In genomic region chr2:61734175-61734574, GRCm38 (mm10) we compare ENCODE assay signal across 20 mouse cellular contexts. TPM values are rescaled to one million over a fixed set of nuclear protein-coding genes. Genes with fewer than 3 reads are reported as not detected.
DNase-seq lines count a peak whose midpoint lies in the region; ATAC-seq lines count a peak whose summit lies in the region.
"Had no signal": no experiment of that assay in that cellular context is flagged by ENCODE, and none has a peak within 500 bp of the region (broad histone marks: within the 10 kb centered on the region; RNA-seq: fewer than 3 reads in every experiment).

No protein-coding gene starts in this region.

- peak; percentile 82 for ATAC-seq in granulocyte monocyte progenitor cell, adult 5-6 weeks (replicated peaks; ENCODE audit: poor library complexity, severe bottlenecking)
- peak; percentile 76 for ATAC-seq in megakaryocyte progenitor cell, adult 5-6 weeks (replicated peaks; ENCODE audit: poor library complexity)
- ATAC-seq in frontal cortex, adult (ENCODE audit: low TSS enrichment), result no peak
- ATAC-seq: activated CD4-positive, CD25-positive, alpha-beta regulatory T cell, adult 4 months; forebrain, embryonic 13.5 days; intestine, postnatal 0 days had no signal

- peak; percentile 42 for DNase-seq in A20 (ENCODE audit: low read depth, low spot score)
- no peak for DNase-seq in embryo, embryonic 9.5 days (ENCODE audit: extremely low spot score)
- DNase-seq in T-cell, adult 2 months (ENCODE audit: low spot score), result no peak
- DNase-seq: adrenal gland, adult 8-10 months; adrenal gland, postnatal 25 days; B cell, adult 2 months; cerebellum, adult 11-12 months; cerebellum, adult 8-10 months; cerebellum, postnatal 10 days; cerebellum, postnatal 36 days; gastrocnemius, postnatal 25 days; heart, adult 2 months; heart, postnatal 14 days; heart, postnatal 4 days had no signal

RNA-seq across cellular contexts. Expression of gene Psmd14, which starts 22.7 kb away (rescaled TPM):
- total RNA-seq in granulocyte monocyte progenitor cell, adult 5-6 weeks (2014; fragmentation: Nextera tagmentation), result 149 and 152 TPM in 2 replicates
- 214 TPM in 2 replicates for total RNA-seq in granulocyte monocyte progenitor cell, adult 5-6 weeks (2017)
- 255 and 262 TPM in 2 replicates for total RNA-seq in megakaryocyte progenitor cell, adult 5-6 weeks (2015)
- 194 and 207 TPM in 2 replicates for total RNA-seq in megakaryocyte progenitor cell, adult 5-6 weeks (2017)
